Mouse (Mus musculus) adrenal gland, postnatal 14 days (tissue): ENCODE data around the gene Tmem100. TPM values are rescaled to one million over a fixed set of nuclear protein-coding genes. Genes with fewer than 3 reads are reported as not detected.

Experiments
- DNase-seq: peaks from one replicate; pipeline ENCODE4 v3.0.0; 2021; ENCODE audit warnings: mixed read lengths
- total RNA-seq: library from RNA; stranded (reverse); gene quantifications from 2 replicates; pipeline ENCODE4 v1.2.3, GENCODE M21; 2021

Tmem100 gene
- total RNA-seq, 1 experiment from 2014 or later, result 4.2 TPM

- DNase-seq, result no peak
Measured at GRCm38 (mm10) chr11:90013657-90014056, 16.5 kb upstream of the Tmem100 start.

DNA sequence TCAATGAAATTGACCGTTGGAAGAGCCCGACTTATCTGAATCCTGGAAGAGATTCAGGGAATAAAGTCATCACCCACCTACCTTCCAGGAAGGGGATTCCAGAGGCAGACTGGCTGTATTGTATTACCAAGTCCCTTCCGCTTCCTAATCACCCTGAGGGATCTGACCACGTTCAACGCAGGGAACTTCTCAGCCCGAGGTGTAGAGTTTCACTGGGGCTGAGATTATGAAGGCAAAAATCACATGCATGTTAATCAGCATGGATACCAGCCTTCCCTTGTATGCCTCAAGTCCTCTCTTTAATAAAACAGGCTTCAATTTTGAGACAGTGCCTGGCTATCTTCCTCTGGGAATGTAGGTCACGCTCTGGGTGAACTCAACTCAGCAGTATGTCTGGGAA, 14.9 kb upstream of the Tmem100 start:
- DNase-seq, result no peak

GRCm38 (mm10) chr11:90019161-90019560, 11.0 kb upstream of the Tmem100 start:
- DNase-seq, result peak; percentile 65

DNA sequence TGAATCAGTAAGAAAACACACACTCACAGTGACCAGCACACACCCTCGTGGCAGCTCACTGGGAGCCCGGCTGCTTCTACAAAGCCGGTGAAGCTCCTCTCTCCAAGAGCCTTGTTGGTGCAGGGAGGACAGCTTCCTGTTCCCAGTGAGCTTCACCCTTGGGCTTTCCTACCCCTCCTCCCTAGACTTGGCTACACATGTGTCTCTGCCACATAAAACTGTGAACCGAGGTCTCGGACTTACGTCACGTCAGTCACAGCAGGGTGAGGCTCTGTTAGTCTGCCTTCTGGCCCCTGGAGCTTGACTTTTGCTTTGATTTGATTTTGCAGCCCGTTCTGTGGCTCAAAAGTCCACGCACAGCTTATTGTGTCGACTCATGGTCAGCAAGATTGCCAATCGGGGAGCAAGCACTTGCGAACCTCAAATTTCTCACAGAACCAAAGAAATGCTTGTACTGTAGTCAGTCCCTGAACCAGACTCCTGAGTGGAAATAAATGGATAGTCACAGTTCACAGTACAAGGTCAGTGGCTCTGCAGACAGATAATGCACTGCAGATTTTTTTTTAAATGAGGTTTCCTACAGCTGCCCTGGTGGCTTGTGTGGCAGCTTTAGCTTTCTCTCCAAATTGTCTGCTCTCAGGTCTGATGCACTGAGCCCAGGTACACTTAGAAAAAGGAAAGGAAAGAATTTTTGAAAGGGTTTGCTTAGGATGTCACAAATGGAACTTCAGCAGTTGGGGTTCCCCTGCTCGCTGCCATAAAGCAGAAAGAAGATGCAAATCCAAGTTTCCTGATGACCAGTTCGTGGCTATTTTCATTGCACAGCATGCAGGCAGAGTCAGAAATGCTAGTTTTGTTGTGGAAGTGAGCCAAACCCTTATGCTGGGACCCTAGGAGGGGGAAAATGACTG, 4.0 kb upstream of the Tmem100 start:
- peak; percentile 72 for DNase-seq

GRCm38 (mm10) chr11:90026802-90027174, 3.4 kb upstream of the Tmem100 start:
- DNase-seq, result no peak

GRCm38 (mm10) chr11:90027216-90027615, 2.9 kb upstream of the Tmem100 start:
- peak; percentile 15 for DNase-seq

DNA sequence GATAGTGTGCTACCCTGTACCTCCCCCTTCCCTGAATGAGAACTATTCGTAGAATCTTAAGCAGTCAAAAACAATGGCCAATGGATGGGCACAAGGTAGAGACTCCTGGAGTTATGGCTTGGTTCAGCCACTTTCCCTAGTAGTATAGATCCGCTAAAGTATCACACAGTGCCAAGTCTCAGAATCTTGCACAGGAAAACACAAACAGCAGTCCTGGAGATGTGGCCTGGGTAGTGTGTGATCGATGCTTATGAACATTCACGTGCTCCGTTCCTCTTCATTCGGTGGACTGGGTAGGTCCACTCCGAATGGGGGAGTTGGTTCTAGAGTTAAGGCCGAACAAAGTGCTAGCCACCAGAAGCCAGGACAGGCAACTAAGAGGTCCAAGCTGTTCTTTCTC, 1.4 kb upstream of the Tmem100 start:
- DNase-seq, result no peak

- DNase-seq, result peak; percentile 78
Measured at GRCm38 (mm10) chr11:90029354-90029753, 794 bp upstream of the Tmem100 start.

- DNase-seq, result peak; percentile 72
Measured at GRCm38 (mm10) chr11:90030557-90030956, 409 bp downstream of the Tmem100 start.

GRCm38 (mm10) chr11:90031076-90031475, 928 bp downstream of the Tmem100 start:
- DNase-seq, result no peak

DNA sequence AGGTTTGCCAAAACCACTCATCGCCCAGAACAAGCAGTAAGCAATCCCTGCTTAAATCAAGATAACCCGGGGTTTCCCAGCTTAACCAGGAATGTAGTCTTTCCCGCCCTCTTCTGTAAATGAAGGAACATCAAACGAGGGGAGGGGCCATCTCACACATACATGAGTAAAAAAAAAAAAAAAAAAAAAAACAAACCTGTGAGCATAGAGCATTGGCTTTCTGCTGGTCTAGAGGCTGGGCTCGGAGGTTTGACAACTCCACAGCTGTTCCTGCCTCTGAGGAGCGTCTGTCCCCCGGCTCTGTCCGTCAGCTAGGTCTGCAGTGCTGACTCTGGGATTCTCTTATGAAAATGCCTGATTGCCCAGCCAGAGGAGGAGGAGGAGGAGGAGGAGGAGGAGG, 2.7 kb downstream of the Tmem100 start:
- DNase-seq, result no peak

DNA sequence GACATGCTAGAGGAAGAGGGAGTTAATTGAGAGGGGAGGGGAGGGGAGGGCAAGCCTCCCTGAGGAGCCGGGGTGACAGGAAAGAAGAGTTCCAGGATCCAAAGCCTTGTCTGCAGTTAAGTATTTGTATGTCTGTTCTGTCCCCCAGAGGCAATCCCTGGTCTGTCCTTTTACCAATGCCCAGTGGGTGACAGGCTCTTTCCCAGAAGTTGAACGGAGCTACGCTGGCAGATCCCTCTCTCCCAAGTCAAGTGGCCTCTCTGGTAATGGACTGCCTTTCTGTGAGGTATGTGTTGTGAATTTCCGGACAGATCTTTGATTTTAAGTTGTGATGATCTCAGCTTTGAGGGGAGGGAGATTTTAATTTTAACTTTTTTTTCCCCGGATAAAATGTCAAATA, 3.3 kb downstream of the Tmem100 start:
- DNase-seq, result no peak

GRCm38 (mm10) chr11:90034646-90035045, 4.5 kb downstream of the Tmem100 start:
- no peak for DNase-seq

- no peak for DNase-seq
Measured at GRCm38 (mm10) chr11:90035532-90035931, 5.4 kb downstream of the Tmem100 start.

- DNase-seq, result peak; percentile 17
Measured at GRCm38 (mm10) chr11:90036416-90036815, 6.3 kb downstream of the Tmem100 start.

- DNase-seq, result peak; percentile 69
Measured at GRCm38 (mm10) chr11:90038022-90038421, 7.9 kb downstream of the Tmem100 start.

DNA sequence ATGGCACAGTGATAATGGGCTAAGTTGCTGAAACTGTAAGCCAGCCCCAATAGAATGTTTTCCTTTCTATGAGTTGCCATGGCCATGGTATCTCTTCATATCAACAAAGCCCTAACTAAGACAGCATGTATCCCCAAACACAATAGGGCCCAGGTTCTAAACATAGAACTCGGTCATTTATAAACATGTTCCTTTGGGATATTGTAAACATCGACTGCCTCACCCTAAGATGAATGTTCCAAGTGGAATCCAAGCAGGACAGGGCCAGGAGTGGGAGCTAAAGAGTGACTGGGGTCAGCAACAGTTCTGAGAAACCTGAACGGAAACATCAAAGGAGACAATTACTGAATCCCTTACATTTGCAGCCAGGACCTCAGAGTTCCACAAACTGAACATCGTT, 14.3 kb downstream of the Tmem100 start:
- DNase-seq, result no peak

- DNase-seq, result no peak
Measured at GRCm38 (mm10) chr11:90046211-90046610, 16.1 kb downstream of the Tmem100 start.

DNA sequence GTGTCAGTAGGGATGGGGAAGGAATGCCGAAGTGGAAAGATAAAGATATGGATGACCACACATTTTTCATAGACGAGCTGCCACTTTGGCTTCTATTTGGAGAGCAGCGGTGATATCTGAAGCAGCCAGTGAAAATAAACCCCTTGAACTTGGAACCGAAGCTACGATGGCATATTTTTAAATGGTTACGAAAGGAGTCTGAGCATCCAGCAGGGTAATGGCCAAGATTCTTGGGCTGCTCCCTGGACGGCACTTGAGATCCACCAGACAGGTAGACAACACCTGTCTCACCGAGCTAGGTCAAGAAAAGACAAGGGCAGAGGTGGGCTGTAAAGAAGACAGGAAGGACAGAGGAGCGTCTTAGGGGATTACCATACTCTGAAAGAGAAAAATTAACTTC, 17.1 kb downstream of the Tmem100 start:
- no peak for DNase-seq

GRCm38 (mm10) chr11:90050016-90050415, 19.9 kb downstream of the Tmem100 start:
- no peak for DNase-seq

DNA sequence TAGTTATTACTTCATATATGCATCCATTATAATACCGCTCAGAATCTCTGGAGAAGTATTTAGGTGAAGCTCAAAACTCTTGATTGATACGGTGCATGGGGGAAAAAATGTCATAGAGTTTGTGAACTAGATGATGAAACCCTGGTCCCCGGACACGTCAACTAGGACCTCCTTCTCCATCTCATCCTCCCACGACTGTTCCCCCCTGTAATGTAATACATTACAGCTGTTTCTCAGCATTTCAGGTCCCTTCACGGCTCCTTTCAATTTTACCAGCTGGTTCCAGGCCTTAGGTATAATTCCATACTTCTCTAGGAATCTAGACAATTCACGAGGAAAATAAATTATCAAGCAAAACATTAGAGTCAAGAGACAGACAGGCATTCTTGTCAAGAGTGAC, 22.6 kb downstream of the Tmem100 start:
- no peak for DNase-seq

DNA sequence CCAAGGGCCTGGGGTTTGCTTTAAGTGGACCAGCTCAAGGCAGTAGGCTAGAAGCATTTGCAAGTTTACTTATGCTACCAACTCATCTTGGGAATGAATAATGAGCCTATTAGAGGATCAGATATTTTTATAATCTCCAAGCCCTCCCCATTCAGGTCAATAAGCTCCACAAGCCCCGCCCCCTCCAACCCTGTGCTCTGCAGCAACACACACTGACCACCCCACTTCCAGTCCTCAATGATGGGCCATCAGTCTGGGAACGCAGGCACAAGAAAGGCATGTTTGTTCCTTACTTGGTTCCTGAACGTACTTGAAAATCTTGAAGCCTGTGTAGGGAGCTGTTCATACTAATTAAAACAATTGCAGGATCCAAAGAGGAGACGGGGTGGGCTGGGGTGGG, 23.7 kb downstream of the Tmem100 start:
- no peak for DNase-seq

DNA sequence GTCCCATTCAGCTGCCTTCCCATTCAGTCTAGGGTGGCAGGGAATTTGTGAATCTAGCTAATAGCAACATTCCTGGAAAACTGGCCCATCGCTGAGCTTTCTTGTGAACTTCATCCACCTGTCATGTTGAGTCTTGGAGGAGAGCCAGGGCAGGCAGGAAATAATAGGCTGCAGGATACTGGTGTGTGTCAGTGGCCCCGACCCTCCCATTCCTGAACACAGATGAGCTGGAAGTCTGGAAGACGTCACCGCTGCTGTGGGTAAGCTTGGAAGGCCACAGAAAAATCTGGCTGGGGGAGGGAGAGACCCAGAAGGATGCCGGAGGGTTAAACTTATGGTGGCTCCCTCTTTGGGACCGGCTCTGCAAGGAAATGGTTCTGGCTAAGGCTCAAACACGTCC, 24.3 kb downstream of the Tmem100 start:
- peak; percentile 58 for DNase-seq

GRCm38 (mm10) chr11:90057070-90057469, 26.9 kb downstream of the Tmem100 start:
- DNase-seq, result no peak
